Mouse (Mus musculus) right cerebral cortex, adult 2 months (tissue): ENCODE data around the gene Ube2v1.
"Not testable (repeated sequence)": the region's sequence is repeated elsewhere in the genome, so short reads cannot be mapped to it uniquely, and the experiment has no call there.

Experiments
- DNase-seq, 2 experiments: peaks; one replicate each; pipeline ENCODE4 v3.0.0; 2021 to 2022; ENCODE audit warnings: low spot score in 2 of 2

Ube2v1 gene

DNA sequence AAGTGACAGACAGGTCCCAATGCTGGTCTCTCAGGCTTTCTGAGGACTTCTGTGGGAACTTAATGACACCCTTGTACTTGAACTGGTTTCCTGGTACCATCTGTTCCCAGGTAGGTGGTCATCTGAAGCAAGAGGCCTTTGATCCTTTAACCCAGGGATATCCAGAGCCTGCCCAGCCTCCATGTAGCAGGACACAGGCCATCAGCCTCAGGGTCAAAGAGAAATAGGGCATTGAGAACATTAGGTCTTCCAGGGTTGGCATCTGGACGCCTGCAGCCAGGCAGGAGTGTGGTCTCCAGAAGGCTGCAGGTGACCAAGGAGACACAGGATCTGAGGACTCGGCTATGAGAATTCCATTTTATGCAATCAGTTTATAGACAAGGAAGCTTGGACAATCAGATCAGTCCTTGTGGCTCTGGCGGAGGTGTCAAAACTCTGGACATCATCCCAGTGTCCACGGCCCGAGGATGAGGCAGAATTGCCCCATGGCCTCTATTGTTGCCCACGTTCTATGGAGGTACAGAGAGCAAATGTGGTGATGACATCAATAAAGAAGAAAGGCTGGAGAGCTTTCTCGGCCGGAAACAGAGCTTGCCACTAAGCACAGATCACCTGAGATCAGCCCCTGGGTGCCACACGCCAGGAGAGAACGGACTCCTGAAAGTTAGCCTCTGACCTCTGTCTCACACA, 23.2 kb upstream of the Ube2v1 start:
- DNase-seq, result no peak

DNA sequence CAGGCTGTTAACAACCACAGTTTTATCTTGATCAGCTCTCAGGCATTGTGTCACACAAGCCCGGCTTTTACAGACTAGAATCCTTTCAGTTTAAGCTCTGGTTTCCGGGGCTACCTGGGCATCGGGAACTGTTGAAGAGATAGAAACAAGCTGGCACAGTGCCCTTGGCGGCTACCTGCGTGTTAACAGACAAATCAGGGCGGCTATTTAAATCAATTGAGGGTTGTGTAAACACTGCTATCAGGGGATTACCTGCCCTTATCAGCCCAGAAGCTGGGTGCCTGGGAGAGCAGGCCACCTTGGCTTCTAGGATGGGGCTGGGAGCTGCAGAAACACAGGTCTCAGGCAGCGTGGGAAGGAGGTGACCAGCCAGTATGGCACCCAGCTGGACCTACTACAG, 20.8 kb upstream of the Ube2v1 start:
- no peak for DNase-seq

DNA sequence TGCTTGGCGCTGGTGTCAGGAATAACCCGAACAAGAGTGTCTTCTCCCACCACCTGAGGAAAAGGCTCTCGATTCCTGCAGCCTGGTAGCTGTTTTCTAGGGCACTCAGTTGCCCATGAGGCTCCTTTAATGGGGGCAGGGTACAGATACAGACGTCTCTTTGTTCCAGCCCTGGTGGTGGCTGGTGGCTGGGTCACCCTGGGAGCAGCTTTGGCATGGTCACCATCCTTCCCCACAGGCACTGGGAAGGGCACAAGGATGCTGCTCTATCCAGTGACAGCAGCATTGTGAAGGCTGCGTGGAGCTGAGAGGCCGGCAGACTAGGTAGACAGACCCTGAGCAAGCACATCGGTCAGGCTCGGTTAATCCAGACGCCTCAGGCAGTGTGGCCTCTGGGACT, 19.7 kb upstream of the Ube2v1 start:
- no peak for DNase-seq

DNA sequence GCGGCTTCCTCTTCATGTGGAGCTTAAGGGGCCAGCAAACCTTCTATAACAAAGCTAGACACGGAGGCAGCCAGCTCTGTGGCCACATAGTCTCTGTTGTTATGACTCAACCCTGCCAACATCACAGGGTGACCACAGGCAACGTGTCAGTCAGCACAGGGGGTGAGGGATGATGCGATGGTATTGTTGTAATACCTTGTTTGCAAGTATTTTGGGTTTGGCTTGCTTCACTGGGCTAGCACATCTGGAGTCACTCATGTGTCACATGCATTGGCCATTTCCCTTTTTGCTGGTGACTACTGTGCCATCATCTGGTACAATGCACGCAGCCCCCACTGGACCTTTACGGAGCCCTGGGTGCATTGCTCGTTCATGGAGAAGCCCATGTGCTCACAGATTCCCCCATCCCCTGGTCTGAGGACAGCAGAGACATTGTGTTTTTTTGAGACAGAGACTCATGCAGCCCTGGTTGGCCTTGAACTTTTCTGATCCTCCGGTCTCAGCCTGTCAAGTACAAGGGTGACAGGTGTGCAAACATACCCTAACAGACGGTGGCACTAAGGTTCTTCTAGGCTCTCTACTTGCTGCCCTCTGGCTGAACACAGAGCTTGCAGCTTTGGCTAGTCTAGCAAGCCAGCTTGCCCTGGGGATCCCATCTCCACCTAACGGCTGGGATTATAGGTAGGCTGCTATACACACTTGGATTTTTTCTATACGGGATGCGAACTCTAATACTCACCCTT, 17.6 kb upstream of the Ube2v1 start:
- no peak for DNase-seq

DNA sequence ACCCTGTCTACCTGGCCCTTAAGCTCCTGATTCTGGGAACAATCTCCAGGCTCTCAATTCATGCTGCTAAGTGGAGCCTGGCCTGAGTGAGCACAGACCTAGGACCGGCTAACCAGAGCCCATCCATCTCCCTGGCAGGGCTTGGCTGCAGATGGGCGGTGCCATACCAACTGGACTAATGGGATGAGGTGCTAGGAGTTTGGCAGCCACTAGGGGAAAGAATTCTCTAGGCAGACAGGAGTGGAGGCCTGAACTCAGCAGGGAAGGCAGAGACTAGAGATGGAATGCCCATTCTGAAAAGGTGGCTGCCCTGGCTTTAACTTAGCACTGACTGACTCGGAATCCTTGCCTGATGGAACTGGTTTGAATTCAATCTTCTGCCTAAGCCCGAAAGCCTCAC, 14.5 kb upstream of the Ube2v1 start:
- DNase-seq, result no peak

DNA sequence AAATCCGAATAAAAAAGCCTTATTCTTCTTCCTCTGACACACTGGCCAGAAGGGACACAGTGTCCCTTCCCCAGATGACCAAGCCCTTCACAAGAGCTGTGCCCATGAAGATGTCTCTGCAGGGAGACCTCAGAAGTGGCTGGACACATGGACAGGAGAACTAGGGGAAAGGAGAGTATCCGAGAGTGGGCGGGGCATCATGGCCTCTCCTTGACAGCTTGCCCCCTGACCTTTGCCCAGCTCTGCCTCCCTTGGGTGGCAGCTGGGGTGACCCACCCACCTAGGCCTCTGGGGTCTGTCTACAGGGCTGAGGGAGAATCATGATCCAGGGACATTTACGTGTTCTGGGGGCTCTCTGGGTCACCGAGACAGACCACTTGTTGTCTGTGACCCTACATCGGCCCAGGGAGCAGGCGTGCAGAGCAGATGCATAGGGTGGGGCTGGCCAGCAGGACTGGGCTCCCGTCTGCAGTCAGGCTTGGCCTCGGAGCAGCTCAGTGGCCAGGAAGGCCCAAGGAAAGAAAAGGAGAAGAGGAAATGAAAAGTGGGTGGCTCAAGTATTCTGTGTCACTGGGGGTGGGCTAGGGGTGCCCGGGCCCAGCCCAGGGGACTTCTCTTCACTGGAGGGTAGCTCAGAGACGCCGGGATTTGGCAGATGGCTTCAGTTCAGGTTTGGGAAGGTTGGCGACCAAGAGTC, 11.6 kb upstream of the Ube2v1 start:
- not testable (repeated sequence) for DNase-seq

DNA sequence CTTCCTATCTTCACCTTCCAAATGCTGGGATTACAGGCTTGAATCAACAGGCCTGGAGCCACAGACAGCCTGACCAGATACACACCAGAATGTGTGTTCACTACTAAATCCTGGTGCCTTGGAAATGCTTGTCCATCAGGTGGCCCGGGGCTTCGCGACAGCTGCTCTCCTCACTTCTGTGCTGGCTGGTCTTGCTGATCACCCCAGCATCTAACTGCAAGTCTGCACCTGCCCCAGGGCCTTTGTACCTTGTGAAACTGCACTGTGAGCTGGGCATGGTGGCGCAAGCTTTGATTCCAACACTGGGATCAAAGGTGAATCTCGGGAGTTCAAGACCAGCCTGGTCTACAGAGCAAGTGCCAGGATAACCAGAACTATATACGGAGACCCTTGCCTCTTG, 10.3 kb upstream of the Ube2v1 start:
- DNase-seq, result no peak

DNA sequence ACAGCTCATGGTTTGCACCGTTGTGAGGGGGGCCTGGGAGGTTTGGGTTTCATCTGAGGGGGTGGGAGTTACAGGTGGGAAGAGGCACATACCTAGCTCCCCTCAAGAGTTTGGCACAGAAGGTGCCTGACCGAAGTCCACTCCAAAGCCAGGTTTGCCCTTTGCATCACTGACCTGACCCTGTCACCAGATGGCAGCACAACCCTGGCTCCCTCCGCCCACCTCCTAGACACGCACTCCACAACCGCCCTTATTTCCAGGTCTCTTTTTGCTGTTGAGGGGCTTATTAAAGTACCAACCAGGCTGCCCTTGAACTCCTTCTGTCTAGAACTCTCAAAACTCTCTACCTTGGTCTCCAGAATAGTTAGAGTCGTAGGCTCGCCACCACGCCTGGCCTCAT, 9.4 kb upstream of the Ube2v1 start:
- no peak for DNase-seq

DNA sequence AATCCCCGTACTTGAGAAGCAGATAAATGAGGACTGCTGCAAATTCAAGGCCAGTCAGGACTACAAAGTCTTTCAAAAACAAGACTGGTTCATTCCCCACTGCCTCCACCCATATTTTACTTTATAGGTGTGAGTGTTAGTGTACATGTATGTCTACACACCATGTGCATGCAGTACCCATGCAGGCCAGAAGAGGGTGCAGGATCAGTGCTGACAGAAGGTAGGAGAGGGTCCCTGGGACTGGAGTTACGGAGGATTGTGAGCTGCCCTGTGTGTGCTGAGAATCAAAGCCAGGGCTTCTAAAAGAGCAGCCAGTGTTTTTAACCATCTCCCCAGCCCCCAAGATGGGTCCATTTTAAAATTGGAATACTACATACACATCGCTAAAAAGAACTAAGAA, 8.4 kb upstream of the Ube2v1 start:
- no peak for DNase-seq

GRCm38 (mm10) chr2:167634865-167635512, 3.1 kb upstream of the Ube2v1 start:
- no peak for DNase-seq

GRCm38 (mm10) chr2:167634338-167634770, 2.5 kb upstream of the Ube2v1 start:
- DNase-seq, result peak; percentile 96 to 99

DNA sequence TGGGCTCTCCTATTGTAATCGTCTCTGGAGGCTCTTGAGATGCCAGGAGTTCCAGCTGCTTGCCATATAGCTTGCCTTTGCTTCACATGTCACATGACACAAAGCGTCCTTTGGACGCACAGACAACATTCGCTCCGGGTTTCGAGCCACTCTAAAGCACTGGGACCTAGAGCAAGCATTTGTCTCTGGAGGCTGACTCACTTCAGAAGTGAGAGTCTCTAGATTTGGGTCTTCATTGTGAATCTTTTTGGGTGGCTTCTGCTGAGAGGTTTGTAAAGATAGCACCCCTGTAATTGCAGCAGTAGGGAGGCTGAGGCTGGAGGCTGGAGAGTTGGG, 1.6 kb upstream of the Ube2v1 start:
- no peak for DNase-seq

- DNase-seq, result no peak
Measured at GRCm38 (mm10) chr2:167632731-167633536, 1.0 kb upstream of the Ube2v1 start.

- peak in 1 of 2 experiments; percentile 46 for DNase-seq
Measured at GRCm38 (mm10) chr2:167631181-167631590, 709 bp downstream of the Ube2v1 start.

- DNase-seq, result no peak
Measured at GRCm38 (mm10) chr2:167630421-167630820, 1.5 kb downstream of the Ube2v1 start.

DNA sequence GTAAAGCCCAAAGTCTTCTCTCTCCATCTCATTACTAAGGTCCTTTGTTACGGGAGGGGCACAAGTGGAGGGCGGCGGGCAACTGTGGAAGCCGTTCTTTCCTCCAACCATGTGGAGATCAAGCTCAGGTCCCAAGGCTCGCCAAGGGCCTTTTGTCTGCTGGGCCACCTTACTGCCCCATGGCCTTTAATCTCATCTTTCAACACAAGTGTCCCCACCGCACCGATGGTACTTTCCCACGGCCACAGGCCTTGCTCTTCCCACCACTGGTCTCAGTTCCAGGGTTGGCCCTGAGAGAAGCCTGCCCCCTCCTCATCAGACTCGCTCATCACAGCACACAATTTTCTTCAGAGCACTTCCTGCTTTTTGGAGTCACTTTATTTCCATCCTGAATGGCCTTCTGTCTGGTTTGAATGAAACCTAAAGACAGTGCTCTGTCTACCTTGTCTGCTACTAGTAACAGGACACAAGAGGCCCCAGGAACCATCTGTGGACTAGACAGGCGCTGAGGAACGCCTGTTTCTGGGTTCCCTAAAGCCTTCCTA, 2.2 kb downstream of the Ube2v1 start:
- no peak for DNase-seq

DNA sequence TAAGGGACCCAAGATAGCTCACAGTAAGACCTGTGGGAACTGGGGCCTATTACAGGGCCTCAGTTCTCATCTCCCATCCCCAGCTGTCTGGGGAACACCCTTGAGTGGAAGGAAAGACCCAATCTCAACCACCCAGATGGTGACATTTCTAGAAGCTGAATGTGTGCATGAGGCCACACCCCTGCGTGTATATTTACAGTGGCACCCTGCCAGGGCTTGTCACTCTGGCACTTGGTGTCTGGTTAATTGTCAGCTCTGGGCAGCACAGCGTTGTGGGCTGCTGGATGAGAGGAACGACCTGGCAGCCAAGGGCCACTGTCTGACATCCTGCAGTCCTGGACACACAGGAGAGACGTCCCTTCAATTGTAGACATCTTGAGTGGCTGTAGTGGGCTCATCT, 3.0 kb downstream of the Ube2v1 start:
- no peak for DNase-seq

GRCm38 (mm10) chr2:167627019-167627418, 4.9 kb downstream of the Ube2v1 start:
- DNase-seq, result no peak

DNA sequence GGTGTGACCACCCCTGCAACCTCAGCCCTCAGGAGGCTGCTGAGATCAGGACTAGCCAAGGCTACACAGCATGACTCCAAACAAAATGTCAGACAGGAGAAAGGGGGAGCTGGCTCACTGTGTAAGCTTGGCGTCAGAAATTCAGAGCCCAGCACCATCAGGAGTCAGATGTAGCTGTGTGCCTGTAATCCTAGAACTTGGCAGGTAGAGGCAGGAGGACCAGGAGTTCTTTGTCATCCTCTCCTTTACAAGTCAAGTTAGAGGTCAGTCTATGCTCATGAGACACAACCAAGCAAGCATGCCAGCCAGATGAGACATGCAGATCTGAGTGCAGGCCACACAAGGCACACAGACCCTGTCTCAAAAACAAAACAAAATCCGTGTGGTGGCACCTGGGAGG, 6.2 kb downstream of the Ube2v1 start:
- DNase-seq, result no peak

DNA sequence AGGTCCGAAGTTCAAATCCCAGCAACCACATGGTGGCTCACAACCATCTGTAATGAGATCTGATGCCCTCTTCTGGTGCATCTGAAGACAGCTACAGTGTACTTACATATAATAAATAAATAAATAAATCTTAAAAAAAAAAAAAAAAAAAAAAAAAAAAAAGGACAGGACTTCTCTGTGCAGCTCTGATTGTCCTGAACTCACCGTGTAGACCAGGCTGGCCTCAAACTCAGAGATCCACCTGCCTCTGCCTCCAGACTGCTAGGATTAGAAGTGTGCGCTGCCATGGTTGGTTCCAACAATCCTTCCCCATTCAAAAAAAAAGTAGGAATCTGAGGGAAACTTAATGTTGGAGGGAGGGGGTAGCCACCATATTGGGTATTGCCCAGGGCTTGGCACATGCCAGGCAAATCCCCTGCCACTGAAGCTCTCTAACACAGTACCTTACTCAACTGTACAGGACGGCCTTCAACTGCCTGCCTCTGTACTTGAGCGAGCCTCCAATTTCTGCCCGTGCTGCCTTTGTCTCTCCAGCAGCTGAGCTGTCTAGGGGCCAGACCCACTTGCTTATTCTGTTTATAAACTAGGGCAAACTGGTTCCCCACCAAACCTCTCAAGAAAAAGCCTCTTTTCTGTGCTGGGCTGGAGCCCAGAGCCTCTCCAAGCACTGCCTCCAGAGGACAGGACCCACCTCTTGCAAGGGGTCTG, 7.4 kb downstream of the Ube2v1 start:
- DNase-seq, result no peak

- DNase-seq, result no peak
Measured at GRCm38 (mm10) chr2:167622965-167623364, 8.9 kb downstream of the Ube2v1 start.
